Mouse (Mus musculus): Measurements from ENCODE around the gene Ssr2. TPM values are rescaled to one million over a fixed set of nuclear protein-coding genes. Genes with fewer than 3 reads are reported as not detected.

Ssr2 gene
- polyA plus RNA-seq, 1 experiment, result 351 TPM

GRCm38 (mm10) chr3:88530082-88530864, 45.4 kb upstream of the Ssr2 start:
- Histone ChIP-seq H3K79me3 (ENCODE audit: low read depth) (peaks cover 34% of the 10 kb centered on the region), H3ac (ENCODE audit: control insufficient read depth, insufficient read length, low read depth) (peak overlapping the region; percentile 48), H3K27me3 (ENCODE audit: control insufficient read depth, insufficient read depth, insufficient read length) (no peaks in the 10 kb centered on the region), H3K36me3 (ENCODE audit: control insufficient read depth, insufficient read depth) (no peaks in the 10 kb centered on the region), H3K4me3 (ENCODE audit: insufficient read depth, poor library complexity, severe bottlenecking) (peak overlapping the region; percentile 87), H3K79me2 (ENCODE audit: control insufficient read depth, insufficient read depth) (peaks cover 82% of the 10 kb centered on the region)
- TF ChIP-seq CEBPB (IDR thresholded peaks at IDR 0.05; ENCODE audit: low read depth) (no peak), MYOG (IDR thresholded peaks at IDR 0.05; ENCODE audit: control insufficient read depth, extremely low read depth, insufficient read length) (no peak), USF1 (IDR thresholded peaks at IDR 0.05; ENCODE audit: low read depth) (no peak)

- H3K27me3 ChIP-seq (ENCODE audit: control insufficient read depth, insufficient read depth, insufficient read length), result no peaks in the 10 kb centered on the region
- peaks cover 88% of the 10 kb centered on the region for H3K79me2 ChIP-seq (ENCODE audit: control insufficient read depth, insufficient read depth)
- TF ChIP-seq CTCF (IDR thresholded peaks at IDR 0.05; ENCODE audit: control insufficient read depth, insufficient read depth, insufficient read length), result no peak
- no peak for TF ChIP-seq MYOD1 (IDR thresholded peaks at IDR 0.05; ENCODE audit: control insufficient read depth, insufficient read length, low read depth)
- TF ChIP-seq FOSL1 (IDR thresholded peaks at IDR 0.05; ENCODE audit: insufficient read depth, low read length, poor library complexity, severe bottlenecking), result no peak
- TF ChIP-seq CEBPB (IDR thresholded peaks at IDR 0.05; ENCODE audit: low read depth), result no peak
- no peak for TF ChIP-seq MAX (IDR thresholded peaks at IDR 0.05)
- TF ChIP-seq USF1 (IDR thresholded peaks at IDR 0.05; ENCODE audit: low read depth), result no peak
- no peak for TF ChIP-seq MYOG (IDR thresholded peaks at IDR 0.05; ENCODE audit: control insufficient read depth, extremely low read depth, insufficient read length)
- H3K4me3 ChIP-seq (ENCODE audit: insufficient read depth, poor library complexity, severe bottlenecking), result peak overlapping the region; percentile 87
- peak overlapping the region; percentile 96 for H3ac ChIP-seq (ENCODE audit: control insufficient read depth, insufficient read length, low read depth)
- H3K79me3 ChIP-seq (ENCODE audit: low read depth), result peaks cover 41% of the 10 kb centered on the region
- peaks cover 7% of the 10 kb centered on the region for H3K36me3 ChIP-seq (ENCODE audit: control insufficient read depth, insufficient read depth)
Observed at GRCm38 (mm10) chr3:88531348-88532298, 44.1 kb upstream of the Ssr2 start.

GRCm38 (mm10) chr3:88532299-88532674, 43.4 kb upstream of the Ssr2 start, which contains the start of gene Mex3a:
Gene Mex3a (plus strand): TSS chr3:88532395.
- no peaks in the 10 kb centered on the region for H3K27me3 ChIP-seq (ENCODE audit: control insufficient read depth, insufficient read depth, insufficient read length)
- H3K79me3 ChIP-seq (ENCODE audit: low read depth), result peaks cover 41% of the 10 kb centered on the region
- H3ac ChIP-seq (ENCODE audit: control insufficient read depth, insufficient read length, low read depth), result peak within 1 kb of the TSS; percentile 96
- peaks cover 12% of the 10 kb centered on the region for H3K36me3 ChIP-seq (ENCODE audit: control insufficient read depth, insufficient read depth)
- TF ChIP-seq FOSL1 (IDR thresholded peaks at IDR 0.05; ENCODE audit: insufficient read depth, low read length, poor library complexity, severe bottlenecking) (no peak), MYOG (IDR thresholded peaks at IDR 0.05; ENCODE audit: control insufficient read depth, extremely low read depth, insufficient read length) (no peak), CEBPB (IDR thresholded peaks at IDR 0.05; ENCODE audit: low read depth) (no peak), USF1 (IDR thresholded peaks at IDR 0.05; ENCODE audit: low read depth) (no peak), CTCF (IDR thresholded peaks at IDR 0.05; ENCODE audit: control insufficient read depth, insufficient read depth, insufficient read length) (no peak), MAX (IDR thresholded peaks at IDR 0.05) (no peak), MYOD1 (IDR thresholded peaks at IDR 0.05; ENCODE audit: control insufficient read depth, insufficient read length, low read depth) (no peak)
- H3K79me2 ChIP-seq (ENCODE audit: control insufficient read depth, insufficient read depth), result peaks cover 93% of the 10 kb centered on the region
- H3K4me3 ChIP-seq (ENCODE audit: insufficient read depth, poor library complexity, severe bottlenecking), result peak within 1 kb of the TSS; percentile 87

DNA sequence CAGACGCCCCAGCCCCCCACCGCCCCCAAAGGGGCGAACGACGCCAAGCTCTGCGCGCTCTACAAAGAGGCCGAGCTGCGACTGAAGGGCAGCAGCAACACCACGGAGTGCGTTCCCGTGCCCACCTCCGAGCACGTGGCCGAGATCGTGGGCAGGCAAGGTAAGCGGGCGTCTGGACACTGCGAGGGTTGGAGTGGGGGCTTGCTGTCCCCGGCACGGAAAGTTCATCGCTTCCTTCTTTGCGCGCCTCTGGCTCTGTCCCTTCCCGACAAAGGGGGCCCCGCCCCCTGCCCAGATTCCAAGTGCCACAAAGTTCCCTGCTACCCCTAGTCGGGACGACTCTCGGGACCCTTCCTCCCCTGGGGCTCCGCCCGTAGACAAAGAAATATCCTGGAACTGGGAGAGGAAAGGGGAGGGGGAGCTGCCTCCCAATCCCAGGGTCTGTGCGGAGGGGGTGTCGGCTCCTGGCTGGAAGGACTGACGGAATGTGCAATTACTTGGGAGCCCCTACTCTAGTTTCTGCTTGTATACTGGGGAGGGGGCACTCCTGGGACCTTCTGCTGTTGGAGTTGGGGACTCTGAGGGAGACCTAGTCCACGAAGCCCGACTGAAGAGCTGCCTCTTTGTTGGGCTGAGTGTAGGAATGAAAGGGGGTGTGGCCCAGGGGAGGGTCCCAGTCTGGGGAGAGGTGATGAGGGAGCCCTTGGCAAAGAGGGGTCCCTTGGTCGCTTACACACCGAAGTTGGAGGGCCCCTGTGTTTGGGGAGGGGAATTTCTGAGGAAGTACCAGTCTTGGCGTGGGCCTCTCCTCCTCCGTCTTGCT, 42.8 kb upstream of the Ssr2 start:
- peaks cover 98% of the 10 kb centered on the region for H3K79me2 ChIP-seq (ENCODE audit: control insufficient read depth, insufficient read depth)
- no peaks in the 10 kb centered on the region for H3K27me3 ChIP-seq (ENCODE audit: control insufficient read depth, insufficient read depth, insufficient read length)
- peaks cover 12% of the 10 kb centered on the region for H3K36me3 ChIP-seq (ENCODE audit: control insufficient read depth, insufficient read depth)
- no peak for TF ChIP-seq FOSL1 (IDR thresholded peaks at IDR 0.05; ENCODE audit: insufficient read depth, low read length, poor library complexity, severe bottlenecking)
- TF ChIP-seq CTCF (IDR thresholded peaks at IDR 0.05; ENCODE audit: control insufficient read depth, insufficient read depth, insufficient read length), result no peak
- TF ChIP-seq MAX (IDR thresholded peaks at IDR 0.05), result peak; percentile 35
- H3K79me3 ChIP-seq (ENCODE audit: low read depth), result peaks cover 44% of the 10 kb centered on the region
- H3ac ChIP-seq (ENCODE audit: control insufficient read depth, insufficient read length, low read depth), result peak overlapping the region; percentile 96
- H3K4me3 ChIP-seq (ENCODE audit: insufficient read depth, poor library complexity, severe bottlenecking), result peak overlapping the region; percentile 87

GRCm38 (mm10) chr3:88533706-88534105, 42.0 kb upstream of the Ssr2 start:
- peaks cover 98% of the 10 kb centered on the region for H3K79me2 ChIP-seq (ENCODE audit: control insufficient read depth, insufficient read depth)
- no peak for TF ChIP-seq CTCF (IDR thresholded peaks at IDR 0.05; ENCODE audit: control insufficient read depth, insufficient read depth, insufficient read length)
- no peak for TF ChIP-seq USF1 (IDR thresholded peaks at IDR 0.05; ENCODE audit: low read depth)
- no peak for TF ChIP-seq MAX (IDR thresholded peaks at IDR 0.05)
- no peak for TF ChIP-seq FOSL1 (IDR thresholded peaks at IDR 0.05; ENCODE audit: insufficient read depth, low read length, poor library complexity, severe bottlenecking)
- no peak for TF ChIP-seq MYOD1 (IDR thresholded peaks at IDR 0.05; ENCODE audit: control insufficient read depth, insufficient read length, low read depth)
- TF ChIP-seq CEBPB (IDR thresholded peaks at IDR 0.05; ENCODE audit: low read depth), result no peak
- no peak for TF ChIP-seq MYOG (IDR thresholded peaks at IDR 0.05; ENCODE audit: control insufficient read depth, extremely low read depth, insufficient read length)
- peak overlapping the region; percentile 87 for H3K4me3 ChIP-seq (ENCODE audit: insufficient read depth, poor library complexity, severe bottlenecking)
- H3ac ChIP-seq (ENCODE audit: control insufficient read depth, insufficient read length, low read depth), result no peak overlapping the region
- H3K27me3 ChIP-seq (ENCODE audit: control insufficient read depth, insufficient read depth, insufficient read length), result no peaks in the 10 kb centered on the region
- H3K79me3 ChIP-seq (ENCODE audit: low read depth), result peaks cover 44% of the 10 kb centered on the region
- H3K36me3 ChIP-seq (ENCODE audit: control insufficient read depth, insufficient read depth), result peaks cover 12% of the 10 kb centered on the region
